Mouse (Mus musculus): ENCODE results near the gene Arsb.
"Not testable (repeated sequence)": the region's sequence is repeated elsewhere in the genome, so short reads cannot be mapped to it uniquely, and the experiment has no call there.

Arsb gene

DNA sequence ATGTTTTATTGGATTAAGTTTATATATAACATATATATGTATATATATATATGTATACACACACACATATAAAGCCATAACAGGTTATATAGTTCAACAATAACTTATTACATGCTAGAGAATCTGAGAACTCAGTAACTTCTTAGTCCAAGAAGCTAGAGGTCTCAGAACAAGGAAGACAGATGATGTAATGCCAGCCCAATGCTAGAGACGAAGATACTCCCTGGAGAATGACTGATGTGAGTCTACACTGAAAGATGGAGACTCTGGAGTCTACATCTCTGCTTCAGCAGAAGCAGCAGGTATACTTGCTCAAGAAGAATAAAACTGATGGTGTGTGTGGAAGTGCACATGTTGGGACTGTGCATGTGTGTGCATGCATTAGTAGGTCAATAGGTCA, 208.3 kb downstream of the Arsb start:
- no peak for DNase-seq (ENCODE audit: extremely low read depth, low read depth)

DNA sequence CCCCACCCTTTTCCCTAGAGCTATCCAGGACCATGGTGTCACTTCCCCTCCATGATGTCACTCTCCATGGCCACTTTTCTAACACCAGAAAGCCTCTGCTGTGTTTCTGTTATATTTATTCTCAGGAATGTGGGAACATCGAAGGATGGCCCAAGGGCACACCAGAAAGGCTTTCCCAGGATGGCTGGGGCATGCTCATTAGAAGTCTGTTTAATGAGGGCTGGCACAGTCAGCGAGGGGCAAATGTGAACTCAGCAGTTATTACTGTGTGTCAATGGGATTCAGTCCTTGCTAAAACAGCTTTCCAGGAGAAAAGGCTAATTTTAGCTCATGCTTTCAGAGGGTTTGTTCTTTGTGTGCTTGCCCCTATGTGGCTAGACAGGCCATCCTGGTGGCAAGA, 213.1 kb downstream of the Arsb start:
- DNase-seq (ENCODE audit: extremely low read depth, low read depth) = no peak

DNA sequence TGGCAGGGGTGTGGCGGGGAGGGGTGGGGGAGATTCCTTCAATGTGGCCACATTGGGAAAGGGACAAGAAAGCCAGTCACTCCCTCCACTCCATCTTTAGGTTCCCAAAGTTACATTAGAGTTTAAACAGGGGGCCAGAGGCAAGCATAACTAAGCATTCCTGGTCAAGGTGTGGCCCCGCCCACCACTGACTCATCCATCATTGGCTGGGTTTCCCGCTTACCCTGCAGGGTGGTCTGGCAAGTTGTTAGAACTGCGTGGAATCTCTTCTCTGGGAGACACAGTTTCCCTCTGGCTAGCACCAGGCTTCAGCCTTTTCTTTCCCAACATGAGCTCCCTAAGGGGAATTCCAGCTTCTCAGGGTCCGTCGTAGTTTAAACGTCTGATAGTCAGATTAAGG, 213.8 kb downstream of the Arsb start:
- no peak for DNase-seq (ENCODE audit: extremely low read depth, low read depth)

DNA sequence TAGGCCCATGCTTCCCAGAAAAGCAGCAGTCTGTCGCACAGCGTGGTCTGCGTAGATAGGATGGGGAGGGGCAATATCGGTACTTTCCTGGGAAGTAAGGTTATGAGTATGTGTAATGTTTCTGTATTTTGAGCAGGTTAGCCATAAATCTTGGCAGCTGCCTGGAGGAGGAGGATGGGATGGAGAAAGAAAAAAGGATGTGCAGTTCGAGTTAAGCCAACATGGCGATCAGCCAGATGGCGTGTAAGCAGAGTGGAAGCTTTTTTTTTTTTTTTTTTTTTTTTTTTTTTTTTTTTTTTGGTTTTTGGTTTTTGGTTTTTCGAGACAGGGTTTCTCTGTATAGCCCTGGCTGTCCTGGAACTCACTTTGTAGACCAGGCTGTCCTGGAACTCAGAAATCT, 214.3 kb downstream of the Arsb start:
- DNase-seq (ENCODE audit: extremely low read depth, low read depth) = not testable (repeated sequence)

DNA sequence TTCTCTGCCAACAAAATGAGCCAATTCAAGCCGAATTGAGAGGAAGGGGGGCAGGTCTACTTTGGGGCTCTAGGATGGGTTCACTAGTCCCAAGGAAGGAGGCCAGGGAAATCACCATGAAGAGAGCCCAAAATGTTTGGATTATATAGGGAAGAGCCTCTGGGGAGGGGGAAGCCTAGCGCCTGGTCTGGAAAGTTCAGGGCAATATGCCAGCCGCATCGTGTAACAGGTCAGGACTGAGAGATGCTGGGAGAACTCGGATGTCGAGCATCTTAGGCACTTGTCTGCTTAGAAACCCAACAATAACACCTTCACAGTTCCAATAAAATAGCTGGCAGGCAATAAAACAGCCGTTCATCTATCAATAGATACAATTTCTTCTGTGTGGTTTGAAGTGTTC, 216.2 kb downstream of the Arsb start:
- no peak for DNase-seq (ENCODE audit: extremely low read depth, low read depth)

DNA sequence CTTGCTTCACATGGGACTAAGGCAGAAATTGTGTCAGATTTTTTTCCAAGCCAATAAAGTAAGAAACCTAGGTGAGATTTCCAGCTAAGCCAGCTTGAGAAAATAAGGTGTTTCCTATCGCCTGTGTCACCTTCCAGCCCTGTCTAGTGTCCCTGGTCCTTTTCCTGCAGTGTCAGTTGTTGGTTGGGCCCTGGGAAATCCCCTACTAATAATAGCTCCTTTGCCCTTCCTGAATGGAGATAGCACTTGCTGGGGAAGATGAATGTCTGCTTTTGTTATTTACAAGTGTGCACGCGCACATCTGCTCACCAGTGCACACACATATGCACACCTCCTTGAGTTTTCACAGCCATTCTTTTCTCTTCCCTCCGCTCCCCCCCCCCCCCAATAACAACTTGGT, 217.8 kb downstream of the Arsb start:
- DNase-seq (ENCODE audit: extremely low read depth, low read depth) = no peak

DNA sequence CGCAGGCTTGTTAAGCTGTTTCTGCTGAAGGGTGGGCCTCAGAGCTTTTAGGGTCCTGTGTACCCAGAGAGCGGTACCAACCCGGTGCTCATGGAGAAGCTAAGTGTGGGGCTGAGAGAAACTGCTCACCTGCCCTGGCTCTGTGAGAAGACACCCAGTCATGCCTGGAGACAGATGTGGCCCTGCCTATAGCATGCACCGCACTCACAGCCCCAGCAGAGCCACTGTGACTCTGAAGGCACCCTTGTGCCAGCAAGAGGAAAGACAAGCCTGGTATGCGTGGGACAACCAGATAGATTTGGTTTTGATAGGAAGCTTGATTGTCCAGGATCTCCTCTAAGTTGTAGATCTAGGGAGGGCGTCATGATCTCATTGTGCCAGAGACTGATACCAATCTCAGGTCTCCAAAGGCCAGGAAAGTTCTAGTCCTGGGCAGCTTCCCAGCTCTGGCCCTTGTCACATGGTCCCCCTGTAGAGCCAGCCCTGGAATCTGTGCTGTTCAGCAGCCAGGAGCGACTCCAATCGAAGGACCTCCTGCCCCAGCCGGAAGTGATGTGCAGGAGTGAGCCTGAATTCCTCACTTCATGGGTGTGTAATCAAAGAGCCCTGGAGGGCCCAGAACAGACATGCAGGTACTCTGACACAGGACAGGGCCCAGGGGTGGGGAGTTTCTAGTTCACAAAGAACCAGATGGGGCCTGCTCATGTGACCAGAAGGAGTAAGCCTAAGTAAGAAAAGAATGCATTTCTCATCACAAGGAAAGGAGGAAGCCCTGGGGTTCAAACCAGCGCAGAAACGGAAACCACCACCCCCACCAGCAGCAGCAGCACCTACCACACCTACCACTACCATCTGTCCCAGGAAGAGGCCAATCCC, 218.5 kb downstream of the Arsb start:
- no peak for DNase-seq (ENCODE audit: extremely low read depth, low read depth)

DNA sequence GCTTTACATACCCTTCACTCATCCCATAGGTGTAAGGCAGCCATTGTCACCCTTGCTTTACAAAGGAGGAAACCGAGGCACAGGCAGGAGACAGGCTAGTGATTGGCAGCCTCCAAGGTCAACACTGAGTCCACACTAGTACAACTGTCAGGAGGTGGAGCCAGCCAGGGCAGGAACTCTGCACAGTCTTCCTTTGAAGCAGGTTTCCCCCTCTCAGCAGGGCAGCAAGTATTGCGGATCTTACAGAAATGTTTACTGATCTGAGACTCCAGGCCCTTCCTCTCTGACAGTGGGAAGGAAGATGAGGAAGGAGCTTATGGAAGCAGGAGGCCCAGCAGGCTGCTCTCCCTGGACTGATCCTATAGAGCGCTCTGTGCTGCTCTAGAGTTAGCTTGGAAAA, 219.4 kb downstream of the Arsb start:
- no peak for DNase-seq (ENCODE audit: extremely low read depth, low read depth)

DNA sequence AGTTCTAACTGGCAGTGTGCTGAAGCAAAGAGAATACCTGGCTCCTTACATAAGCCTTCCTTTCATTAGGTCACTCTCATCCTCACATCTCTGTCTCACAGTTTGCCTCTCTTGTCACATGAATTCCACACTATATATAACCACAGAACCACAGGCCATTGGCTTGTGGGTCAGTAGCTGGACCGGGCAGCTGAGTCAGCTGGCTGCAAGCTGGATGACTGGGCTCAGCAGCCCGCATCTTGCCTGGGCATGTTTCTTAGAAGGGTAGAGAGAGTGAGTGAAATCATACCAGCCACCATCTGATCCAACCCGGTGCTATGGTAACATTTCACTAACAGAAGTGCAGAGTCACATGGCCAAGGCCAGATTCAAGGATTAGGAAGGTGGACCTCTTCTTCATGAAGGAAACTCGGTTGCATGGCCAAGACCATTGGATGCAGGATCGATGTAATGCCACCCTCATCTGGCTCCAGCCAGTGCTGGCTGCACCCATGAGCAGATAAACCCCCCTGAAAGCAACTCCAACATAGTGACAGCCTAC, 221.0 kb downstream of the Arsb start:
- DNase-seq (ENCODE audit: extremely low read depth, low read depth) = no peak
